Mouse (Mus musculus) limb, embryonic 14.5 days (tissue): ENCODE measurements around the gene Fhad1. TPM values are rescaled to one million over a fixed set of nuclear protein-coding genes. Genes with fewer than 3 reads are reported as not detected.

Experiments
- ATAC-seq: fragments of 200-750 bp; cut with Nextera tagmentation; 2 replicates; pipeline ENCODE4 v1.8.0; 2017; ENCODE audit warnings: low read depth, moderate number of reproducible peaks, moderate TSS enrichment; ENCODE audit not compliant: low FRiP score
- DNase-seq: peaks from one replicate; pipeline ENCODE4 v3.0.0-alpha.2; 2015; ENCODE audit warnings: low spot score
- H3K27ac ChIP-seq: fragments of 300-500 bp; sonication (generic); replicated peaks from 2 replicates; pipeline ENCODE4 v1.5.1; 2014; ENCODE audit warnings: low read depth, mild to moderate bottlenecking, low read length, moderate library complexity, mixed read lengths
- H3K27me3 ChIP-seq: fragments of 300-500 bp; sonication (generic); 2 replicates; pipeline ENCODE4 v1.6.1; 2014; ENCODE audit warnings: low read length, mixed read lengths; ENCODE audit not compliant: control insufficient read depth, insufficient read depth
- H3K36me3 ChIP-seq: fragments of 300-500 bp; sonication (generic); 2 replicates; pipeline ENCODE4 v1.6.1; 2014; ENCODE audit warnings: mild to moderate bottlenecking, low read length, moderate library complexity, mixed read lengths; ENCODE audit not compliant: control insufficient read depth, insufficient read depth
- H3K4me1 ChIP-seq: fragments of 300-500 bp; sonication (generic); 2 replicates; pipeline ENCODE4 v1.6.1; 2014; ENCODE audit warnings: antibody characterized with exemption, low read length, mixed read lengths; ENCODE audit not compliant: control insufficient read depth, insufficient read depth
- H3K4me2 ChIP-seq: fragments of 300-500 bp; sonication (generic); replicated peaks from 2 replicates; pipeline ENCODE4 v1.6.1; 2014; ENCODE audit warnings: low read depth, mild to moderate bottlenecking, low read length, moderate library complexity; ENCODE audit not compliant: severe bottlenecking
- H3K4me3 ChIP-seq: fragments of 300-500 bp; sonication (generic); replicated peaks from 2 replicates; pipeline ENCODE4 v1.5.1; 2014; ENCODE audit warnings: low read length
- H3K9ac ChIP-seq: fragments of 300-500 bp; sonication (generic); 2 replicates; pipeline ENCODE4 v1.6.1; 2014; ENCODE audit warnings: mild to moderate bottlenecking, low read depth, low read length, moderate library complexity; ENCODE audit not compliant: severe bottlenecking
- H3K9me3 ChIP-seq: fragments of 300-500 bp; sonication (generic); 2 replicates; pipeline ENCODE4 v1.6.1; 2016; ENCODE audit warnings: low read length; ENCODE audit not compliant: control insufficient read depth
- POLR2A ChIP-seq: fragments of 200-500 bp; IDR thresholded peaks from 2 replicates; pipeline ENCODE4 v1.8.0; 2012; ENCODE audit warnings: inconsistent platforms, mild to moderate bottlenecking, moderate library complexity, borderline replicate concordance; ENCODE audit not compliant: insufficient read depth, insufficient read length; ENCODE audit errors: extremely low read depth
- WGBS: fragments of 180-500 bp; shearing (Covaris S2); extraction: QIAGEN DNeasy Blood & Tissue Kit; methylation state at CpG from one replicate; pipeline ENCODE4 v1.1.7; 2014; 5-methylcytosine and 5-hydroxymethylcytosine counted together
- polyA plus RNA-seq, 2 experiments: library from polyadenylated mRNA; depleted of rRNA in 1 of 2; stranded (reverse) in 1 of 2; unstranded in 1 of 2; fragments of >200 nt; fragmentation: Nextera tagmentation in 1 of 2; extraction: Ambion mirVana in 1 of 2; gene quantifications; 2 replicates each; pipeline versions ENCODE4 v1.2.1 to v1.2.3; 2012 to 2014

Gene Fhad1
- polyA plus RNA-seq, 2 experiments, result 2.7 to 3.1 TPM

DNA sequence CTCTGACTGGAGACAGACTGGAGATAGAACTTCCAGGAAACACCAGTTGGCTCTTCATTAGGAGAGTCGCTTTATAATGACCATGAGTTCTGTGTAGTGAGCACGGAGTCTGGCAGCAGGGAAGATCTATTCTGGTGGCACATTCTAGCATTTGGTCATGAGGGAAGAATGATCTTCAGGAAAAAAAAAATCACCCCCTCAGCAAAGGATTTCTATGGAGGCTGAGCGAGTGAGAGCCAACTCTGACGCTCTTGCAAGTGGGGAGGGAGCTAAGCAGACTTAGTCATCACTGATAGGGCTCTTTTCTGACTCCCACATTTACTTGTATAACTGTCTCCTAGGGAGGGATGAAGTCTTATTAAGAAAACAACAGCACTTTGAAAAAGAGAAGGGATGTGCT is 135.8 kb downstream of the Fhad1 start:
- H3K4me3 ChIP-seq, result no peak overlapping the region
- H3K9ac ChIP-seq, result no peak overlapping the region
- 0 out of 2 replicates have a peak, but pooled peaks cover 5% of the 10 kb centered on the region for H3K4me1 ChIP-seq
- no peak for TF ChIP-seq POLR2A
- H3K4me2 ChIP-seq, result no peak overlapping the region
- no peak for ATAC-seq
- H3K36me3 ChIP-seq, result no peaks in the 10 kb centered on the region
- no peaks in the 10 kb centered on the region for H3K9me3 ChIP-seq
- H3K27me3 ChIP-seq, result no peaks in the 10 kb centered on the region
- no peak overlapping the region for H3K27ac ChIP-seq
- 62% methylated on average over 4 of the region's 4 CpGs for WGBS
- DNase-seq, result no peak

DNA sequence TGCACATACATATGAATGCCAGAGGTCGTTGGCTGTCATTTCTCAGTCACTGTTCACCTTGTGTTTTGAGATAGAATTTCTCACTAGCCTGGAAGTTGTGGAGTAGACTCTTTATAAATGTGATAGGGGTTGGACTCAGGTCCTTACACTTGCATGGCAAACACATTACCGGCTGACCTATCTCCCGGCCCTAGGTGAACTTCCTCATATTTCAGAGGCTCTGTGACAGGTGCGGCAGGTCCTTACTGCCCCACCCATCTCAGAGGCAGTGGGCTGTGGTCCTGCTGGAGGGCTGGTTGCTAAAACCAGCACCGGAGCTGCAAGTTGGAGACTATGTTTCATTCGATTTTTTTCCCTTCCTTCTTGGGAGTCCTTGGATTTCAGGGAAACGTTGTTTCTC is 136.3 kb downstream of the Fhad1 start:
- no peak overlapping the region for H3K27ac ChIP-seq
- H3K27me3 ChIP-seq, result no peaks in the 10 kb centered on the region
- no peaks in the 10 kb centered on the region for H3K9me3 ChIP-seq
- 54% methylated on average over 7 of the region's 7 CpGs for WGBS
- no peak overlapping the region for H3K9ac ChIP-seq
- no peak overlapping the region for H3K4me3 ChIP-seq
- H3K4me2 ChIP-seq, result no peak overlapping the region
- ATAC-seq (no peak), DNase-seq (no peak)
- H3K36me3 ChIP-seq, result no peaks in the 10 kb centered on the region
- H3K4me1 ChIP-seq, result peaks cover 9% of the 10 kb centered on the region
- no peak for TF ChIP-seq POLR2A

DNA sequence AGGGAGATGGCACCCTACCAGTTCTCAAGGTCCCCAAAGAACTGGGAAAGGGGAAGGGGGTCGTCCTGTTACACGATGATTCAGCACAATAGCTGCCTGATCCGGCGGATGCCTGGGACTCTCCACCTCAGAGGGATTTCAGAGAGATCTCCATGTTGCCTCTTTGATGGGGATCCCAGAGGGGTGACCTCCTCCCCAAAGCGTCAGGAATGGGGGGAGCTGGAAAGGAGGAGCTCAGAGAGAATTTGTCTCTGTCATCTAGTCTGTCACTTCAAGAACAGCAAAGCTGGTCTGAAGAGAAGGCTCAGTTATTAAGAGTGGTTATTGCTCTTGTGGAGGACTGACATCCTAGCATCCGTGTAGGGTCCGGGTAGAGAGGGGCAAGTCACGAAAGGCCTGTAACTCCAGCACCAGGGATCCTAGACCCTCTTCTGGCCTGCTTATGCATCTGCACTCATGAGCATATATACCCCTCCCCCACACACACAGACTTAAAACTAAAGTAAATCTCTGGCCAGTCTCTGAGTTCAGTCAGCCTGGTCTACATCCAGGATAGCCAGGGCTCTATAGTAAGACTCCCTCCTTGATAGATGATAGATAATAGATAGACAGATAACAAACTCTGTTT is 139.3 kb downstream of the Fhad1 start:
- 10% methylated on average over 8 of the region's 8 CpGs for WGBS
- Histone ChIP-seq H3K36me3 (0 out of 2 replicates have a peak, but pooled peaks cover 5% of the 10 kb centered on the region), H3K4me2 (peak overlapping the region; percentile 75), H3K4me1 (peaks cover 25% of the 10 kb centered on the region), H3K9me3 (no peaks in the 10 kb centered on the region), H3K27me3 (no peaks in the 10 kb centered on the region), H3K9ac (peak overlapping the region; percentile 76; the same call in 1 of the 2 replicates), H3K4me3 (peak overlapping the region; percentile 84), H3K27ac (no peak overlapping the region)
- no peak for TF ChIP-seq POLR2A
- DNase-seq (no peak), ATAC-seq (no peak)

DNA sequence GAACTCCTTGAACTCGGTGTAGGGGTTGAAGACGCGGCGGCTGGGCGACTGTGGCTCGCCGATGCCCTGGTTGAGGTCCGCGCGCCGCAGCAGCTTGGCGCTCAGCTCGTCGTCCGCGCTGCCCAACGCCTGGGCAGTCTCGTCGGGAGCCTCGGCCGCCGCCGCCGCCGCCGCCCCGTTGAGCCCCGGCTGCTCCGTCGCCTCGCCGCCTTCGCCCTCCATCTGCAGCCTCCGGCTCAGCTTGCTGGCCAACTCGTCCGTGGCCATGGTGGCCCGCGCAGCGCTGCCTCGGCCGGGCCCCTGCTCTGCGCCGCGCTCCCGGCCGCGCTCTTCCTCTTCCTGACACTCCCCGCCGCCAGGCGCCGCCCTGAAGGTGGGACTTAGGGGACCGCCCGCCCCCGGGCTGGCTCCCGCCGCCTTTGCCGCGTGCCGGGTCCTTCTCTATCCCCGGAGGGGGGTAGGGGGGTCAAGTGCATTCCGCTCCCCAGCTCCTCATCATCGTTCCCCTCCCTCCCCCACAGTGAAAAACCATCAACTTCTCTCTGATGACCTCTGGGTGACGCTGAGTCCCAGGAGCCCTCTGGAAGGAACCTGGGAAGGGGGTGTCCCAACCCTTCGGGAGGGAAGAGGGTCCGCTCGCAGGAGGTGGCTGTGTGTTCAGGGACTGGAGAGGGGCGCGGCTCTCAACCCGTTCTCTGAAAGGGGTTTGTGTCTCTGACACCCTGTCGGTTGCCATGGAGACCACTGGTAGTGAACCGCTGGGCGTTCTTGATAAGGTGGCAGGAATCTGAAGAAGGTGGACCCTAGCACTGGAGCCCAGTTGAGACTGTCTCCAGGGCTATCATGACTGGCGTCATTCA is 140.1 kb downstream of the Fhad1 start, which contains the start of gene Efhd2:
TSS of gene Efhd2 (minus strand) at position 320 of the 860 bp plus-strand sequence.
- no peaks in the 10 kb centered on the region for H3K9me3 ChIP-seq
- WGBS, result under 1% methylated on average over 59 of the region's 73 CpGs
- DNase-seq (peak; percentile 78), ATAC-seq (peak; percentile 89)
- TF ChIP-seq POLR2A, result peak; percentile 70; the same call in 1 of the 2 replicates
- 0 out of 2 replicates have a peak, but pooled peaks cover 10% of the 10 kb centered on the region for H3K36me3 ChIP-seq
- peaks cover 25% of the 10 kb centered on the region for H3K4me1 ChIP-seq
- H3K4me2 ChIP-seq, result peak within 1 kb of the TSS; percentile 75
- H3K27me3 ChIP-seq, result no peaks in the 10 kb centered on the region
- peak within 1 kb of the TSS; percentile 84 for H3K4me3 ChIP-seq
- H3K9ac ChIP-seq, result peak within 1 kb of the TSS; percentile 76
- no peak within 1 kb of the TSS for H3K27ac ChIP-seq

DNA sequence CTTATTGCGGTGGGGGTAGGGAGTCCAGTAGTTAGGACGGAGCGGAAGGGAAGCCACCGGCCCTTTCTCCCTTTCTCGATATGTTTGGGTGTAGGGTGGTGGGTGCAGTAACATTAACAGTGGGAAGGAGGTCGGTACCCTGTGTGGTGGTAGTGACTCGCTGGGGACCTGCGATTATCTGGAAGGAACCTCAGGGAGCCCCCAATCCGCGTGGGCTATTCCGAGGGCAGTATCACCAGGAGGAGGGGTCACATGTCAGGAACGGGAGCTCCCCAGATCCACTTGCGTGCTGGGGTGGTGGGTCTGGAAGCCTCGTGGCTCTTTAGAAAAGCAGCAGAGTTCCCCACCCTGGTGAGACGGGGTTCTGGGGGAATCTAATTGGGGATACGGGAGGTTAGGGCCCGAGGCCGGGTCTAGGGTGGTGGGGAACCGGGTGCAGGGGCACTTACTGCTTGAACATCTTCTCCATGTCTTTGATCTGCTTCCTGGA is 140.7 kb downstream of the Fhad1 start:
- H3K4me1 ChIP-seq, result peaks cover 25% of the 10 kb centered on the region
- H3K9ac ChIP-seq, result peak overlapping the region; percentile 76
- DNase-seq (no peak), ATAC-seq (peak; percentile 20; the same call in 1 of the 2 replicates)
- WGBS, result 3% methylated on average over 19 of the region's 19 CpGs
- H3K9me3 ChIP-seq, result no peaks in the 10 kb centered on the region
- TF ChIP-seq POLR2A, result no peak
- 0 out of 2 replicates have a peak, but pooled peaks cover 10% of the 10 kb centered on the region for H3K36me3 ChIP-seq
- peak overlapping the region; percentile 75 for H3K4me2 ChIP-seq
- H3K4me3 ChIP-seq, result peak overlapping the region; percentile 84
- H3K27ac ChIP-seq, result no peak overlapping the region
- no peaks in the 10 kb centered on the region for H3K27me3 ChIP-seq
